8 mouse cellular contexts compared by ENCODE assay signal in the genomic region with DNA sequence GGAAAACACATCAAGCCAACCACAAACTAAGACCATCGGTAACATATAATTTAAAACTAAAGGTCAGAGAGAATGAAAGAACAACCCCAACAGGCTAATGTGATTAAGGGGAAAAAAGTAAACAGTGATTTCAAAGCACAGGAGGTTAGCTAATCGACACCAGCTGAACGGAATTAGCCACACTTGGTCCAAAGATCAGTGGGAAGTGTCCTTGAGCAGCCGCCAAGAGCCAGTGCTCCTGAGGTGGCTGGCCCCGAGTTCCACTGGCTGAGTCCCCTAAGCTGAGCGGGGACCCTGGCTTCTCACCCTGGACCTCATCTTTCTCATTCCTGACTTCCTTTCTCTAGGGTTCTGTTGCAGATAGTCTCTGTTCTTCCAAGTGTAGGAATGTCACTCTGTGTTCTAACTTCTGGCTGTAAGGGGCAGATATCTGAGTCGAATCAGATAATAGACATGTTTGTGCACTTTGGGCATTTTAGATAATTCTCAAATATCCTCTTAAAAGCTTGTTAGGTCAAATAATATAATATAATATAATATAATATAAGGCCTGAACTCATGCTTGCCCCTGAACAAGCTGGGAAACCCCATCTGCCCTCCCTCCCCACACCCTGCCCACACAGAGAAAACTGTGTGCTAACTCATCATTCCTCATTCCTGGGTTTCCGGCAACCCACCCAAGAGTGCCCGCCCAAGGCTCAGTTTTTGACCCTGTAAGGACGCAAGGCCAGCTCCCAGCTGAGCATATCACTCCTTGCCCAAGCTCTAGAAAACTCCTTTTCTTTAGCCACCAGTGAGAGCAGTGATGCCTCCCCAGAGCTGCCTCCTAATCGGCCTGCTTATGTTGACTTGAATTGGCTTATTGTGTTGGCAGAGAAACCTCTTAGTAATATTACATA.
DNase-seq lines count a peak whose midpoint lies in the region; ATAC-seq lines count a peak whose summit lies in the region.

No protein-coding gene starts in this region.

- no peak overlapping the region for H3K4me3 ChIP-seq in lung, embryonic 15.5 days
- H3K4me3 ChIP-seq in forebrain, embryonic 12.5 days (replicated peaks) = no peak overlapping the region

- no peaks in the 10 kb centered on the region for H3K36me3 ChIP-seq in lung, embryonic 15.5 days
- H3K36me3 ChIP-seq in forebrain, embryonic 12.5 days (replicated peaks) = no peaks in the 10 kb centered on the region

- WGBS in lung, embryonic 15.5 days = 30% methylated on average over 11 of the region's 11 CpGs
- 46% methylated on average over 11 of the region's 11 CpGs for WGBS in forebrain, embryonic 12.5 days

- H3K27me3 ChIP-seq in lung, embryonic 15.5 days = no peaks in the 10 kb centered on the region
- peaks cover 7% of the 10 kb centered on the region; the same call in 1 of the 2 replicates for H3K27me3 ChIP-seq in forebrain, embryonic 12.5 days

- ATAC-seq in lung, embryonic 15.5 days (ENCODE audit: borderline replicate concordance, extremely low read depth, low FRiP score, low TSS enrichment) = peak; percentile 70
- ATAC-seq in forebrain, embryonic 12.5 days (ENCODE audit: low FRiP score) = no peak

- H3K9me3 ChIP-seq in lung, embryonic 15.5 days = no peaks in the 10 kb centered on the region
- no peaks in the 10 kb centered on the region for H3K9me3 ChIP-seq in forebrain, embryonic 12.5 days

- intact Hi-C loops in heart, postnatal 25 days (cut with DNase I) = no loop called here

- peak; percentile 50 for DNase-seq in gastrocnemius, adult 18-20 months (ENCODE audit: low spot score)
- DNase-seq in gastrocnemius, postnatal 10 days = no peak
- peak; percentile 24 for DNase-seq in adrenal gland, postnatal 14 days
- DNase-seq in heart, postnatal 25 days (ENCODE audit: low spot score) = peak; percentile 19
- DNase-seq in thymus, postnatal 25 days = no peak
- DNase-seq in layer of hippocampus, adult 18-20 months (ENCODE audit: low spot score in 2 of 2) = no peak

- peak overlapping the region; percentile 11; the same call in 1 of the 2 replicates for H3K27ac ChIP-seq in lung, embryonic 15.5 days
- H3K27ac ChIP-seq in forebrain, embryonic 12.5 days = no peak overlapping the region

- H3K4me2 ChIP-seq in lung, embryonic 15.5 days = no peak overlapping the region
- no peak overlapping the region for H3K4me2 ChIP-seq in forebrain, embryonic 12.5 days

- H3K9ac ChIP-seq in lung, embryonic 15.5 days = no peak overlapping the region
- no peak overlapping the region for H3K9ac ChIP-seq in forebrain, embryonic 12.5 days

- H3K4me1 ChIP-seq in lung, embryonic 15.5 days = peaks cover 11% of the 10 kb centered on the region
- peaks cover 7% of the 10 kb centered on the region for H3K4me1 ChIP-seq in forebrain, embryonic 12.5 days

Comparison
In these comparisons a context has a peak if more than half of its experiments do, and no peak if none do; other contexts are left out.
1. DNase-seq: peak in gastrocnemius, adult 18-20 months (single experiment), adrenal gland, postnatal 14 days (single experiment) and heart, postnatal 25 days (single experiment); none in gastrocnemius, postnatal 10 days (single experiment), thymus, postnatal 25 days (single experiment) and layer of hippocampus, adult 18-20 months (0 of 2).